In the genomic region with DNA sequence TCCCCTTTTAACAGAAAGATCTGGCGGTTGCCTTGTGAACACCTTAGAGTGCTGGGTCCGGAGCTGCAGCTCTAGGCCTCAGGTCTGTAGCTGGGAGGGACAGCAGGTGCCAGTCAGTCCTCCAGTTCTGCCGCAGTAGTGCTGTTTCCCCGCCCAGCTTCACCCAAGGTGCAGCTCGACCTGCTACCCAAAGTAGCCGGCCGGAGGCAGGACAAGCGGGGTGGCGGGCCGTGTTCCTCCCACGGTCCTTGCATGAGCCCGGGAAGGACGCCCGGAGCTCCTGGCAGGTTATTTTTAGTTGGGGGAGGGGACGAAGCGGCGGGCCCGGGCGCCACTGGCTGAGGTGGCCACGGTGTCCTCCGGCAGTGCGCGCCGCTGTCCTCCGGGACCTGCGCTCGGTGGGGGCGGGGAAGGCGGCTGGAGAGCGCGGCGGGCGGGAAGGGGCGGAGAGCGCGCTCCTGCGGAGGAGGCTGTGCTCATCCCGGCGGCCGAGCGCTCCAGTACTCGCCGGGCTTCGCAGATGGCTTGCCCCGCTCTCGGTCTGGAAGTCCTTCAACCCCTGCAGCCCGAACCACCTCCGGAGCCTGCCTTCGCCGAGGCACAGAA, we compare ENCODE assay signal across 8 mouse cellular contexts. TPM values are rescaled to one million over a fixed set of nuclear protein-coding genes. Genes with fewer than 3 reads are reported as not detected.
DNase-seq lines count a peak whose midpoint lies in the region; ATAC-seq and TF ChIP-seq lines count a peak whose summit lies in the region.

A gene (plus strand): TSS at position 438 of the 606 bp plus-strand sequence.

- in situ Hi-C loops in Patski (cut with MboI; ENCODE audit: low pct_unique_long_range_greater_than_20kb): no loop called here

- H3K9me3 ChIP-seq in forebrain, postnatal 0 days (ENCODE audit: low read length): no peaks in the 10 kb centered on the region
- H3K9me3 ChIP-seq in liver, postnatal 0 days (ENCODE audit: low read length): no peaks in the 10 kb centered on the region

- CTCF ChIA-PET in Patski (lab: Charles Lee): interaction anchor here (1.0 to 1.4 kb wide), 4 partner anchors 12 to 225 kb away, joined by 3 to 4 read pairs (median 4); no protein-coding TSS in a partner anchor

- intact Hi-C loops in heart, postnatal 25 days (cut with DNase I): loop anchor here (5.0 kb wide), 3 partner anchors 102 to 197 kb away; no protein-coding TSS in a partner anchor

- H3K4me2 ChIP-seq in forebrain, postnatal 0 days (ENCODE audit: low read depth): peak within 1 kb of the TSS; percentile 94
- peak within 1 kb of the TSS; percentile 75 for H3K4me2 ChIP-seq in liver, postnatal 0 days (ENCODE audit: low read depth, low read length)

- peak within 1 kb of the TSS; percentile 73 for H3K4me3 ChIP-seq in forebrain, postnatal 0 days (ENCODE audit: low read depth, low read length)
- H3K4me3 ChIP-seq in layer of hippocampus, adult 2 months: peak within 1 kb of the TSS; percentile 94
- peak within 1 kb of the TSS; percentile 45 for H3K4me3 ChIP-seq in liver, postnatal 0 days (ENCODE audit: low read depth, low read length)

- peak within 1 kb of the TSS; percentile 87 for H3K9ac ChIP-seq in forebrain, postnatal 0 days
- peak within 1 kb of the TSS; percentile 7; the same call in 1 of the 2 replicates for H3K9ac ChIP-seq in liver, postnatal 0 days (replicated peaks)

- H3K27me3 ChIP-seq in Patski: no peaks in the 10 kb centered on the region
- no peaks in the 10 kb centered on the region for H3K27me3 ChIP-seq in forebrain, postnatal 0 days (ENCODE audit: insufficient read depth, low read length)
- peaks cover 29% of the 10 kb centered on the region for H3K27me3 ChIP-seq in liver, postnatal 0 days (ENCODE audit: insufficient read depth, low read length)

- H3K27ac ChIP-seq in forebrain, postnatal 0 days (ENCODE audit: low read depth, low read length): peak within 1 kb of the TSS; percentile 89
- H3K27ac ChIP-seq in layer of hippocampus, adult 2 months: peak within 1 kb of the TSS; percentile 94
- no peak within 1 kb of the TSS for H3K27ac ChIP-seq in liver, postnatal 0 days (ENCODE audit: low read depth)

- no peak for TF ChIP-seq EP300 in liver, postnatal 0 days (IDR thresholded peaks at IDR 0.05; ENCODE audit: low read depth)

- H3K4me1 ChIP-seq in forebrain, postnatal 0 days (ENCODE audit: insufficient read depth): peaks cover 15% of the 10 kb centered on the region
- H3K4me1 ChIP-seq in liver, postnatal 0 days (ENCODE audit: insufficient read depth): no peaks in the 10 kb centered on the region

- H3K36me3 ChIP-seq in forebrain, postnatal 0 days (ENCODE audit: insufficient read depth): no peaks in the 10 kb centered on the region
- H3K36me3 ChIP-seq in liver, postnatal 0 days (replicated peaks; ENCODE audit: insufficient read depth, low read length): no peaks in the 10 kb centered on the region

- ATAC-seq in Patski: peak; percentile 67
- ATAC-seq in forebrain, postnatal 0 days: peak; percentile 81
- ATAC-seq in liver, postnatal 0 days: peak; percentile 59; the same call in 1 of the 2 replicates

- TF ChIP-seq CTCF in Patski (IDR thresholded peaks at IDR 0.05): no peak
- no peak for TF ChIP-seq CTCF in forebrain, postnatal 0 days (IDR thresholded peaks at IDR 0.05; ENCODE audit: low read depth)
- no peak for TF ChIP-seq CTCF in layer of hippocampus, adult 2 months (conservative IDR thresholded peaks at IDR 0.05)
- TF ChIP-seq CTCF in liver, postnatal 0 days (IDR thresholded peaks at IDR 0.05; ENCODE audit: low read depth): no peak

- no peak for DNase-seq in Patski (ENCODE audit: low read depth, low spot score)
- peak; percentile 83 for DNase-seq in cerebellum, adult 11-12 months
- DNase-seq in forebrain, postnatal 0 days: peak; percentile 61
- DNase-seq in heart, postnatal 25 days (ENCODE audit: low spot score): peak; percentile 66
- peak; percentile 37 to 63 for DNase-seq in layer of hippocampus, adult 2 months (ENCODE audit: low spot score in 2 of 2)
- DNase-seq in liver, postnatal 0 days: peak; percentile 55
- DNase-seq in retina, postnatal 1 day: peak; percentile 80
- DNase-seq in c-Kit-positive CD71-positive TER-119-positive erythroid progenitor cells, embryonic 14.5 days (ENCODE audit: low spot score): no peak

- WGBS in forebrain, postnatal 0 days: under 1% methylated on average over 49 of the region's 50 CpGs
- WGBS in liver, postnatal 0 days (ENCODE audit: insufficient replicate concordance): 6% methylated on average over 34 of the region's 50 CpGs

- POLR2A ChIA-PET in Patski (lab: Charles Lee): interaction anchor here (0.7 kb wide), 1 partner anchor 11 kb away, joined by 3 read pairs; no protein-coding TSS in a partner anchor

RNA-seq across cellular contexts. Expression of the gene that starts here (rescaled TPM):
- polyA plus RNA-seq in Patski (2021): 41.1 TPM
- total RNA-seq in forebrain, postnatal 0 days (2014; rRNA removed): 114 and 133 TPM in 2 replicates
- polyA plus RNA-seq in forebrain, postnatal 0 days (2015; fragmentation: Nextera tagmentation; extraction: Ambion mirVana): 49.5 and 62.8 TPM in 2 replicates
- total RNA-seq in heart, postnatal 25 days (2021): 100 to 1,000 TPM; 210 to 274 TPM
- total RNA-seq in layer of hippocampus, adult 2 months (2021): 100 to 1,000 TPM; 127 to 140 TPM
- polyA plus RNA-seq in liver, postnatal 0 days (2015; fragmentation: Nextera tagmentation; extraction: Ambion mirVana): 1.6 and 2.1 TPM in 2 replicates

Comparison
In these comparisons a context has a peak if more than half of its experiments do, and no peak if none do; other contexts are left out.
1. RNA of the gene that starts here (polyA plus RNA-seq): 49.5 to 62.8 TPM in forebrain, postnatal 0 days and 41.1 TPM in Patski (single experiment); 1.6 to 2.1 TPM in liver, postnatal 0 days; every median in the first group is over 10 times any median in the second.
2. DNase-seq: peak in cerebellum, adult 11-12 months (single experiment), forebrain, postnatal 0 days (single experiment), heart, postnatal 25 days (single experiment), layer of hippocampus, adult 2 months (2 of 2), liver, postnatal 0 days (single experiment) and retina, postnatal 1 day (single experiment); none in Patski (single experiment) and c-Kit-positive CD71-positive TER-119-positive erythroid progenitor cells, embryonic 14.5 days (single experiment).
3. Peak in every context shown above with its lines, with median percentiles within 50 percentile points of each other: ATAC-seq and H3K4me3 ChIP-seq.